Mouse (Mus musculus) hindbrain, embryonic 12.5 days (tissue): ENCODE measurements at regions not wholly inside any gene's neighbourhood (a gene's known extent, or its start where the extent isn't known, plus 50 kb on each side); places are given as distances from the start of the nearest gene placed in this dataset.

Experiments used
- ATAC-seq: fragments of 200-750 bp; cut with Nextera tagmentation; 2 replicates; pipeline ENCODE4 v1.8.0; 2017; ENCODE audit warnings: moderate TSS enrichment; ENCODE audit not compliant: low FRiP score
- H3K27ac ChIP-seq: fragments of 300-500 bp; sonication (generic); 2 replicates; pipeline ENCODE4 v1.5.1; 2016; ENCODE audit warnings: mild to moderate bottlenecking
- H3K27me3 ChIP-seq: fragments of 300-500 bp; sonication (generic); 2 replicates; pipeline ENCODE4 v1.6.1; 2016; ENCODE audit warnings: mild to moderate bottlenecking
- H3K36me3 ChIP-seq: fragments of 300-500 bp; sonication (generic); 2 replicates; pipeline ENCODE4 v1.6.1; 2016; ENCODE audit warnings: mild to moderate bottlenecking
- H3K4me1 ChIP-seq: fragments of 300-500 bp; sonication (generic); 2 replicates; pipeline ENCODE4 v1.6.1; 2016
- H3K4me2 ChIP-seq: fragments of 300-500 bp; sonication (generic); replicated peaks from 2 replicates; pipeline ENCODE4 v1.6.1; 2016; ENCODE audit warnings: mild to moderate bottlenecking
- H3K4me3 ChIP-seq: fragments of 300-500 bp; sonication (generic); 2 replicates; pipeline ENCODE4 v1.5.1; 2016; ENCODE audit warnings: mild to moderate bottlenecking
- H3K9ac ChIP-seq: fragments of 300-500 bp; sonication (generic); 2 replicates; pipeline ENCODE4 v1.6.1; 2016; ENCODE audit warnings: mild to moderate bottlenecking, moderate library complexity
- H3K9me3 ChIP-seq: fragments of 300-500 bp; sonication (generic); replicated peaks from 2 replicates; pipeline ENCODE4 v1.6.1; 2016; ENCODE audit warnings: mild to moderate bottlenecking
- WGBS: fragments of 180-500 bp; shearing (Covaris S2); methylation state at CpG from one replicate; pipeline ENCODE4 v1.1.7; 2016; 5-methylcytosine and 5-hydroxymethylcytosine counted together

DNA sequence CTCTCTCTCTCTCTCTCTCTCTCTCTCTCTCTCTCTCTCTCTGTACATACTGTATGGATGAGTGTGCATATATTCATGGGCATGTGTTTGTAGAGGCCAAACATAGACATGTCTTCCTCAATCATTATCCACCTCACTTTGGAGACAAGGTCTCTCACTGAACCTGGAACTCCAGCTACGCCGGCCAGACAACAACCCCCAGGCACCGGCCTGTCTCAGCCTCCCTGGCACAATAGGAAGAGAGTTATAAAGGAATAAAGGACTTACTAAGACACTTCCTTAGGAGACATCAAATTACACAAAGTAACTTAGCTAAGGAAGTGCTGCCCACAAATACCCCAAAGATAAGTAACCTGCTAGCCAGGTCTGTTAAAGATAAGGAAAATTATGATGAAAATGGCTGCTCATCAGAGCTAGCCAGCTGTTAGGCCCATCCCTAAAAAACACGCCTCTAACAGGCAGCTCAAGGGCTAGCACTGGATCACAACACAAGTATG lies 110.0 kb downstream of the Qrsl1 start:
- ATAC-seq: no peak
- Histone ChIP-seq H3K9ac (no peak overlapping the region), H3K4me1 (no peaks in the 10 kb centered on the region), H3K27me3 (no peaks in the 10 kb centered on the region), H3K4me2 (no peak overlapping the region), H3K36me3 (no peaks in the 10 kb centered on the region), H3K4me3 (no peak overlapping the region), H3K9me3 (no peaks in the 10 kb centered on the region), H3K27ac (no peak overlapping the region)
- 92% methylated on average over 4 of the region's 4 CpGs for WGBS

DNA sequence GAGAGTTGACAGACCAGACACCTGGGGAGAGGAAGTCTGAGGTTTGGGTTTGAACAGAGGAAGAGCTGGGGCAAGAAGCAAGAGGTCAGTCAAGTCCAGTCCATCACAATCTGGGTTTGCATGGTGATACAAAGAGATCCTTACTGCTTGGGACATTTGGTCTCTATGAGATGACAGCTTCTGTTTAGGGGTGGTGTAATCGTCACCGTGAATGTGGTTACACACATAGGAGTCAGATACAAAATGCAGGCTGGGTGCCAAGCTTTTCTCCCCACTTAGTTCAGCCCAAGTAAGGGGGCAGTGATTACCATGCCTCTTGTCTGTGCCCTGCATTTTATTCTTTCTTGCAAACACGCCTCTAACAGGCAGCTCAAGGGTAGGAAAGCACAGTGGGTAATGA lies 108.9 kb downstream of the Qrsl1 start:
- 89% methylated on average over 3 of the region's 3 CpGs for WGBS
- Histone ChIP-seq H3K4me2 (no peak overlapping the region), H3K4me3 (no peak overlapping the region), H3K27ac (no peak overlapping the region), H3K36me3 (no peaks in the 10 kb centered on the region), H3K9ac (no peak overlapping the region), H3K27me3 (no peaks in the 10 kb centered on the region), H3K4me1 (no peaks in the 10 kb centered on the region), H3K9me3 (no peaks in the 10 kb centered on the region)
- no peak for ATAC-seq

DNA sequence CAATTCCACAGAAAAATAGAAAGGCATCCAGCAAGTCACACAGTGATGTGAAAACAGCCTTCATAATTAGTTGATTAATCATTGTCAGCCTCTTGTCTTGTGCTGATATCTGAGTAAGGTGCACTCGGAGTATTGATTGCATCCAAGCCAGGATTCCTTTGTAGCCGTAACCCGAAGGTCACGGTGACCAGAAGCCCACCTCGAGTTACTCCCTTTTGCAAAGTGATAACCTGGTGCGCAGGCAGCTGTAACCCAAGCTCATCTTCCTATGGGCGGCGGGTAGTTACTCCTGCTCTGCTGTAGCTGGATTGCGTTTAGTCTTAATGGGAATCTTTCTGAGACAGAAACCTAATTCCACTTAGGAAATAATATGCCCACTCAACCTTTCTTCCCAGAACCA lies 107.0 kb downstream of the Qrsl1 start:
- Histone ChIP-seq H3K9ac (no peak overlapping the region), H3K4me2 (no peak overlapping the region), H3K36me3 (no peaks in the 10 kb centered on the region), H3K27ac (no peak overlapping the region), H3K9me3 (no peaks in the 10 kb centered on the region), H3K4me1 (no peaks in the 10 kb centered on the region), H3K4me3 (no peak overlapping the region), H3K27me3 (no peaks in the 10 kb centered on the region)
- ATAC-seq: no peak
- whole genome bisulfite sequencing: 84% methylated on average over 9 of the region's 9 CpGs

DNA sequence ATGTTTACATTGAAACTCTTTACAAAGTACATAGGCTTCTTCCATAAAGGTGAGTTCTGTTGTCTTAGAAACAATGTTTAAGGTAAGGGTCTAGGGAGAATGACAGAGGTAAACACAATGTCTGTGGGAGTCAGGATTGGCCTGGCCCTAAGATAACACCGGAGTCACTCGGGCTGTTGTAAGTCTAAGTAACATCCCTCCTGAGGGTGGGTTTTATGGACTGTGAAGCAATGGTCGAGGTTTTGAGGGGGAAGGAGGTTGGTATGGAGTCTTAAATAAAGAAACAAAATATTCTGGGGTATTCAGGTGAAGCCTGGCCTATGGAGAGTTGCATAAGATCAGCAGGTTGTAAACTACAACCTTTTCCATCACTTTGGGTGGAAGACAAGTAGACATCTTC lies 101.5 kb downstream of the Qrsl1 start:
- H3K27ac ChIP-seq: no peak overlapping the region
- H3K27me3 ChIP-seq: no peaks in the 10 kb centered on the region
- H3K9ac ChIP-seq: no peak overlapping the region
- no peaks in the 10 kb centered on the region for H3K36me3 ChIP-seq
- no peak overlapping the region for H3K4me2 ChIP-seq
- 84% methylated on average over 3 of the region's 3 CpGs for WGBS
- H3K9me3 ChIP-seq: no peaks in the 10 kb centered on the region
- no peak overlapping the region for H3K4me3 ChIP-seq
- ATAC-seq: no peak
- no peaks in the 10 kb centered on the region for H3K4me1 ChIP-seq

DNA sequence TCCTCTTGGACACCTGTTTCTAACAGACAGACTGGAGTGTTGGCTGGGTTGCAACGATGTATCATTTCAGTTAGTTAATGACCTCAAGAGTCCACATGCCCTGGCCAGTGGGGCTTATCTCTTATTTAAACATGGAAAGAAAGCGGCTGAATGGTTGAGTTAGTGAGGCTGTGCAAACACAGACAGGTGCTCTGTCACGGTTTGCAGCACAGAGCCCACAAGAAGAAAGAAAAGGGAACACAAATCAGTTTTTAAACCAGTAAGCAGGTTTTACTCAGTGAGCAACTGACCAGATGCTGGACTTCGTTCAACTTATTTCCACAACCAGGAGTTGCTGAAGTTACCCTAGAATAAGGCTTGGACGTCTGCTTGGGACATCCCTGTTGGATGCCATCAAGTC lies 86.3 kb downstream of the Qrsl1 start:
- Histone ChIP-seq H3K4me3 (no peak overlapping the region), H3K36me3 (no peaks in the 10 kb centered on the region), H3K4me1 (no peaks in the 10 kb centered on the region), H3K9ac (no peak overlapping the region), H3K27me3 (no peaks in the 10 kb centered on the region), H3K27ac (no peak overlapping the region), H3K4me2 (no peak overlapping the region), H3K9me3 (no peaks in the 10 kb centered on the region)
- 74% methylated on average over 5 of the region's 5 CpGs for WGBS
- no peak for ATAC-seq

DNA sequence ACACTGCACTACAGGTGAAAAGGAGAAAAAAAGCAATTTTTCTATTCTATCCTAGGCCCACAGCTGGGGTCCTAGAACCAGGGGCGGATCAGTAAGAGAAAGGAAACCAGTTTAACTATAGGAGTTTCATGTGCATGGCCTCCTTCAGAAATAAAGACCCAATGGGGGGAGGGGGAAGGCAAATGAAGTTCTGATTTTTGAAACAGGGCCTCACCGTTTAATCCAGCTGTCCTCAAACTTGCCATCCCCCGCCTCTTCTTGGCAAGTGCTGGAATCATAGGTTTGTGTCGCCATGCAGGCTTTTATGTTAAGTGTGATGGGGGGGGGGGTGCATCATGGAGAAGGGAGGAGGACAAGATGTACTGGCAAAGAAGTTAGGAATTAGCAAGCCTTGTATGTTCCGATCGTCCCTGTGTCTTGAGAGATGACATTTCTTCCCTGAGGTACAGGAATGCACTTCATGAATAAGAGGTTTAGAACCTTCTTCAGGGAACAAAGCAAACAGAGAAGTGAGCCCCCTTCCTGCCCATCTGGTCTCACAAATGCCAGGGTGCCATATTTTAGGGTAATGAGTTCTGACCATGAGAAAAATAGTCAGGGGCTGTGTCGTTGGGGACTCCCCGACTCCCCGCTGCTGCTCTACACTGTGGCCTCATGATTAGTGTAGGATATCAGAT lies 83.9 kb downstream of the Qrsl1 start:
- Histone ChIP-seq H3K27me3 (no peaks in the 10 kb centered on the region), H3K9ac (no peak overlapping the region), H3K9me3 (no peaks in the 10 kb centered on the region), H3K27ac (no peak overlapping the region), H3K4me2 (no peak overlapping the region), H3K36me3 (no peaks in the 10 kb centered on the region), H3K4me3 (no peak overlapping the region), H3K4me1 (no peaks in the 10 kb centered on the region)
- WGBS: 86% methylated on average over 9 of the region's 9 CpGs
- ATAC-seq: no peak

DNA sequence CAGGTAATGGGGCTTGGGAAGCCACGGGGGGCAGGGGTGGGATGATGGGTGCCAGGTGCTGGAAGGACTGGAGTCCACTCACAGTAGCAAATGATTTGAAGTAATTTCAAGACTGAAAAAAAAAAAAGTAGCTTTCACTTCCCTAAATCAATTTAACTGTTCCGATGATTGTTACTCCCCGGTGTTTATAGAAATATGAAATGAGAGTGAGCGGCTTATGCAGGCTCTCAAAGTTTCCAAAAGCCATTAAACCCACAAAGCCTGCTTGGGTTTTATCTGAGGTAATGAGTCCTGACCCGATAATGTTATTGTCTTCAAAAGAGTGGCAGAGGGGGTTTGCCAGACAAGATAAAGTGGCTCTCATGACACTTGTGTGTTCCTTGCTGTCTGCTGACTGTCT lies 82.9 kb downstream of the Qrsl1 start:
- Histone ChIP-seq H3K9ac (no peak overlapping the region), H3K27me3 (no peaks in the 10 kb centered on the region), H3K27ac (no peak overlapping the region), H3K9me3 (no peaks in the 10 kb centered on the region), H3K4me2 (no peak overlapping the region), H3K4me3 (no peak overlapping the region), H3K4me1 (no peaks in the 10 kb centered on the region), H3K36me3 (no peaks in the 10 kb centered on the region)
- WGBS: 92% methylated on average over 5 of the region's 5 CpGs
- no peak for ATAC-seq

DNA sequence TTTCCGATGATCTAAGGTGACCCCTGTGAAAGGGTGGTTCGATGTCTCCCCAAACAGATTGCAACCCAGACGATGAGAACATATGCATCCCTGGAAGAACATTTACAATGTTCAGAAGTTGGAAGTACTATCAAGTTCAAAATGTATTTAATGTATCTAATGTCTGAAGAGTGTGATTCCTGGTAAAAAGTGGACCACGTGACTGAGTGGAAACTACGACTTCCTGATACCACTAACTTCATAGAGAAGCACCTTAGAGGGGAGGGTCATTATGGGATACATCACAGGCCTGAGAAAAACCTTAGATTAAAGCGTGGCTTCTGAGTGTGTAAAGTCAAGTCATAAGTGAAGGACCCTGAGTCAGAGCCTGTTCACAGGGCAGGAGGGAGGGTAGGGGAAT lies 82.1 kb downstream of the Qrsl1 start:
- no peak overlapping the region for H3K4me3 ChIP-seq
- H3K27me3 ChIP-seq: no peaks in the 10 kb centered on the region
- no peak overlapping the region for H3K9ac ChIP-seq
- H3K4me1 ChIP-seq: no peaks in the 10 kb centered on the region
- H3K36me3 ChIP-seq: no peaks in the 10 kb centered on the region
- no peak for ATAC-seq
- WGBS: 92% methylated on average over 6 of the region's 6 CpGs
- H3K9me3 ChIP-seq: no peaks in the 10 kb centered on the region
- H3K27ac ChIP-seq: no peak overlapping the region
- no peak overlapping the region for H3K4me2 ChIP-seq

DNA sequence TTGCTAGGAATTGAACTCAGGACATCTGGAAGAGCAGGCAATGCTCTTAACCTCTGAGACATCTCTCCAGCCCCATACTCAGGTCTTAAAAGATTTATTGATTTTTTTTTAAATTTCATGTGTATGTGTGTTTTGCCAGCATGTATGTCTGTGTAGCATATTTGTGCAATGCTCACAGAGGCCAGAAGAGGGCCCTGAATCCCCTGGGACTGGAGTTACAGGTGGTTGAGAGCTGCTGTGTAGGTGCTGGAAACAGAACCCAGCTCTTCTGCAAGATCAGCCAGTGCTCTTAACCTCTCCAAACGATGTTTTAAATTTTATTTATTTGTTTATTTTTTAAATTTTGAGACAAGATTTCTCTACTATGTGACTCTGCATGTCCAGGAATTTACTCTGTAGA lies 78.9 kb downstream of the Qrsl1 start:
- ATAC-seq: no peak
- Histone ChIP-seq H3K9me3 (no peaks in the 10 kb centered on the region), H3K4me1 (no peaks in the 10 kb centered on the region), H3K36me3 (no peaks in the 10 kb centered on the region), H3K4me3 (no peak overlapping the region), H3K27ac (no peak overlapping the region), H3K4me2 (no peak overlapping the region), H3K27me3 (no peaks in the 10 kb centered on the region), H3K9ac (no peak overlapping the region)
- WGBS: 88% methylated on average over 1 of the region's 1 CpGs

DNA sequence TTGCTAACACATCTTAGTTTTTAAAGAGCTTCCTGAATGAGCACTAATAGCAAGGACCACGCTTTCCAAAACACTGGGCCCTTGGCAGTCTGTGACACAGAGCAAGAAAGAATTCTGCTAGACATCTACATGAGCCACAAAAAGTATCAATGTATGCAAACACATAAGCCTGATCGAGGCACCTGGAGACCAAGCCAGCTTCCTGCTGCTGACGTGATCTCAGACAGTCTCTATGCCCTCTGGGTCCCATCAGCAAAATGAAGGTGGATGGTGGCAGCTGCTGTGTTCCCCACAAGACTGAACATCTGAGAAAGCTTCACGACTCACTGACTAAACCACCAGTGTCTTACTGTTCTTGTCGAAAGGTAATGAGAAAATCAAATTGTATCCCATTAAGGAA lies 77.5 kb downstream of the Qrsl1 start:
- Histone ChIP-seq H3K9me3 (no peaks in the 10 kb centered on the region), H3K4me2 (no peak overlapping the region), H3K4me3 (no peak overlapping the region), H3K27me3 (no peaks in the 10 kb centered on the region), H3K27ac (no peak overlapping the region), H3K9ac (no peak overlapping the region), H3K4me1 (no peaks in the 10 kb centered on the region), H3K36me3 (no peaks in the 10 kb centered on the region)
- ATAC-seq: no peak
- 76% methylated on average over 5 of the region's 5 CpGs for WGBS
